Mouse (Mus musculus) activated CD4-positive, CD25-positive, alpha-beta regulatory T cell (primary cell): Measurements from ENCODE around the gene Cisd3. TPM values are rescaled to one million over a fixed set of nuclear protein-coding genes. Genes with fewer than 3 reads are reported as not detected.

Experiments
- polyA plus RNA-seq, 2 experiments: library from polyadenylated mRNA; unstranded; fragments of 100-300 nt; shearing (Covaris generic); gene quantifications; one replicate each; pipeline ENCODE4 v1.2.1; 2017

Cisd3 gene
- polyA plus RNA-seq = 100 to 1,000 TPM in 1 of 2 experiments, 10 to 100 TPM in 1; 92.2 to 123 TPM

GRCm38 (mm10) chr11:97685613-97686321 is at the start of gene Cisd3:
Cisd3 (plus strand) TSS chr11:97685826.

GRCm38 (mm10) chr11:97662893-97663527 is 22.6 kb upstream of the Cisd3 start, which contains the start of gene Mllt6:
Mllt6 (plus strand) TSS chr11:97663414.

GRCm38 (mm10) chr11:97700003-97700745 is 14.5 kb downstream of the Cisd3 start, which contains the start of gene Pcgf2:
Pcgf2 (minus strand) TSS chr11:97700497.

GRCm38 (mm10) chr11:97703039-97703826 is 17.6 kb downstream of the Cisd3 start, which contains the start of gene Psmb3:
Psmb3 (plus strand) TSS chr11:97703399.

Other genes with a start within 250 kb of the Cisd3 start
- gene 4933428G20Rik, start 185.5 kb upstream of the Cisd3 start, polyA plus RNA-seq = not detected
- under 1 TPM in 1 of 2 experiments, not detected in 1; 0.05 TPM for gene Srcin1, start 109.6 kb upstream of the Cisd3 start, polyA plus RNA-seq
- gene Epop, start 56.1 kb upstream of the Cisd3 start, polyA plus RNA-seq = 1 to 10 TPM; 8.9 to 9.1 TPM
- gene Mllt6, start 22.4 kb upstream of the Cisd3 start, polyA plus RNA-seq = 10 to 100 TPM; 15.9 to 17.1 TPM
- 1 to 10 TPM; 1.2 to 3.7 TPM for gene Pcgf2, start 14.7 kb downstream of the Cisd3 start, polyA plus RNA-seq
- gene Psmb3, start 17.6 kb downstream of the Cisd3 start, polyA plus RNA-seq = 100 to 1,000 TPM; 475 to 485 TPM
- gene Pip4k2b, start 58.9 kb downstream of the Cisd3 start, polyA plus RNA-seq = 1 to 10 TPM; 1.5 to 4.1 TPM
- gene Cwc25, start 80.7 kb downstream of the Cisd3 start, polyA plus RNA-seq = 10 to 100 TPM; 16.0 to 24.9 TPM
- gene 1700001P01Rik, start 90.1 kb downstream of the Cisd3 start, polyA plus RNA-seq = not detected
- 100 to 1,000 TPM; 356 to 584 TPM for gene Rpl23, start 96.6 kb downstream of the Cisd3 start, polyA plus RNA-seq
- 100 to 1,000 TPM; 135 to 219 TPM for gene Lasp1, start 113.2 kb downstream of the Cisd3 start, polyA plus RNA-seq
- gene B230217C12Rik, start 155.0 kb downstream of the Cisd3 start, polyA plus RNA-seq = 1 to 10 TPM; 1.4 TPM
- gene Fbxo47, start 198.3 kb downstream of the Cisd3 start, polyA plus RNA-seq = under 1 TPM; 0.61 to 0.85 TPM